Mouse (Mus musculus): ENCODE data around the gene Abcc5. TPM values are rescaled to one million over a fixed set of nuclear protein-coding genes. Genes with fewer than 3 reads are reported as not detected.
"Not testable (repeated sequence)": the region's sequence is repeated elsewhere in the genome, so short reads cannot be mapped to it uniquely, and the experiment has no call there.

Abcc5 gene
- polyA plus RNA-seq, 2 experiments: 14.5 to 22.8 TPM

DNA sequence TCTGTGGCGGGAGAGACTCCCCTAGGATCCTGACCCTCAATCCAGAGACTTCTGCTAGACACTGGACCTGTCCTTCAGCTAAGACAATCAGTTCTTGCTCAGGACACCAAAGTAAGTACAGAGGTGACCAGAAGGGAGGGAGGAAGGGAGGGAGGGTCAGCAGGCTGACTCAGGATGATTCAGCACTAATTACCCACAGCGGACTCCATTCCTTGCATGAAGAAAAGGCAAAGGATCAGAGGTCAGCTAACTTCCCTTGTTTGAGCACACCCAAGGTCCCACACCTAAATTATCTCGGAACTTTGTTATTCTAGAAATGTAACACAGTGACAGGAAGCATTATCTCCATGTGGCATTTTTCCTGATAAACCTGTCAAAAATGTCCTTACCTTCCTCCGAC is 54.5 kb downstream of the Abcc5 start:
- DNase-seq (ENCODE audit: low read depth in 3 of 3, low spot score in 3 of 3) (peak in 1 of 3 experiments; percentile 14), ATAC-seq (ENCODE audit: insufficient read depth) (peak; percentile 31; the same call in 1 of the 2 replicates)
- H3K4me2 ChIP-seq (ENCODE audit: low read depth): no peak overlapping the region
- H3K27ac ChIP-seq: no peak overlapping the region
- no peaks in the 10 kb centered on the region for H3K27me3 ChIP-seq (ENCODE audit: control insufficient read depth, insufficient read depth, low read length)
- H3K9me3 ChIP-seq (ENCODE audit: control insufficient read depth, low read length): no peaks in the 10 kb centered on the region
- peaks cover 15% of the 10 kb centered on the region for H3K36me3 ChIP-seq (replicated peaks; ENCODE audit: control insufficient read depth, insufficient read depth, low read depth)
- no peak overlapping the region for H3K4me3 ChIP-seq (ENCODE audit: insufficient read depth in 1 of 2, low read depth in 2 of 2, low read length in 2 of 2)
- H3K4me1 ChIP-seq (replicated peaks; ENCODE audit: control insufficient read depth in 2 of 2, insufficient read depth in 2 of 2, low read length in 1 of 2): peaks cover 0 to 6% of the 10 kb centered on the region in 2 experiments; a peak in 2 of 4 replicates
- no peak overlapping the region for H3K9ac ChIP-seq (replicated peaks)
- 46% methylated on average over 4 of the region's 4 CpGs for WGBS (ENCODE audit: insufficient replicate concordance)
- no peak for TF ChIP-seq CTCF (IDR thresholded peaks at IDR 0.05; ENCODE audit: low read depth)
- no peak for TF ChIP-seq EP300 (IDR thresholded peaks at IDR 0.05; ENCODE audit: low read depth)

GRCm38 (mm10) chr16:20368221-20368620 is 58.0 kb downstream of the Abcc5 start:
- peaks cover 9% of the 10 kb centered on the region for H3K36me3 ChIP-seq (replicated peaks; ENCODE audit: control insufficient read depth, insufficient read depth, low read depth)
- ATAC-seq (ENCODE audit: insufficient read depth): no peak
- H3K4me2 ChIP-seq (ENCODE audit: low read depth): no peak overlapping the region
- WGBS (ENCODE audit: insufficient replicate concordance): 89% methylated on average over 9 of the region's 9 CpGs
- H3K27ac ChIP-seq: no peak overlapping the region
- H3K4me3 ChIP-seq (ENCODE audit: insufficient read depth in 1 of 2, low read depth in 2 of 2, low read length in 2 of 2): no peak overlapping the region
- H3K9ac ChIP-seq (replicated peaks): no peak overlapping the region
- no peaks in the 10 kb centered on the region for H3K9me3 ChIP-seq (ENCODE audit: control insufficient read depth, low read length)
- H3K4me1 ChIP-seq (replicated peaks; ENCODE audit: control insufficient read depth in 2 of 2, insufficient read depth in 2 of 2, low read length in 1 of 2): peaks cover 0 to 6% of the 10 kb centered on the region in 2 experiments; a peak in 2 of 4 replicates
- DNase-seq (ENCODE audit: low read depth in 3 of 3, low spot score in 3 of 3): no peak
- TF ChIP-seq CTCF (IDR thresholded peaks at IDR 0.05; ENCODE audit: low read depth) (no peak), EP300 (IDR thresholded peaks at IDR 0.05; ENCODE audit: low read depth) (no peak)
- no peaks in the 10 kb centered on the region for H3K27me3 ChIP-seq (ENCODE audit: control insufficient read depth, insufficient read depth, low read length)

DNA sequence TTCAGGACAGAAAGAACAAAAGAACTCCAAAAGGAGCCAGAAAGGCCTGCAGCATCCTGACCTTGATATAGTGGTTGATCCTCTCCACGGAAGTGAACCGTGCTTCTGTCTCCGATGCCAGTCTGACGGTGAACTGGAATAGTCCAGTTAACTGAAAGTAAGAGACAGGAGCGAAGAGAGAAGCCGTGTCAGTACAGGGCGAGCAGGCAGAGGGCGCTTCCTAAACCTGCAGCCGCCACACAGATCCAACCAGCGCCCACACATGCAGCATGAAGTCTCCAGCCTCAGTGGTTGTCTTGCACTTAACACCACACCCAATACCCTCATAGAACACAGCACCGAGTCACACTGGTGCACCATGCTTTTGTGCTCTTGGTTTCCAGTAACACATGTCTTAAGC is 64.1 kb downstream of the Abcc5 start:
- no peak overlapping the region for H3K27ac ChIP-seq
- TF ChIP-seq EP300 (IDR thresholded peaks at IDR 0.05; ENCODE audit: low read depth) (no peak), CTCF (IDR thresholded peaks at IDR 0.05; ENCODE audit: low read depth) (peak; percentile 22; the same call in 1 of the 2 replicates)
- DNase-seq (ENCODE audit: low read depth in 3 of 3, low spot score in 3 of 3): no peak
- ATAC-seq (ENCODE audit: insufficient read depth): no peak
- peaks cover 2% of the 10 kb centered on the region for H3K36me3 ChIP-seq (replicated peaks; ENCODE audit: control insufficient read depth, insufficient read depth, low read depth)
- no peaks in the 10 kb centered on the region; a peak in 1 of 4 replicates for H3K4me1 ChIP-seq (replicated peaks; ENCODE audit: control insufficient read depth in 2 of 2, insufficient read depth in 2 of 2, low read length in 1 of 2)
- 79% methylated on average over 11 of the region's 11 CpGs for WGBS (ENCODE audit: insufficient replicate concordance)
- H3K9ac ChIP-seq (replicated peaks): no peak overlapping the region
- no peaks in the 10 kb centered on the region for H3K27me3 ChIP-seq (ENCODE audit: control insufficient read depth, insufficient read depth, low read length)
- no peak overlapping the region for H3K4me2 ChIP-seq (ENCODE audit: low read depth)
- H3K4me3 ChIP-seq (ENCODE audit: insufficient read depth in 1 of 2, low read depth in 2 of 2, low read length in 2 of 2): no peak overlapping the region
- H3K9me3 ChIP-seq (ENCODE audit: control insufficient read depth, low read length): no peaks in the 10 kb centered on the region

- H3K27me3 ChIP-seq (ENCODE audit: control insufficient read depth, insufficient read depth, low read length); DNase-seq (ENCODE audit: low read depth in 3 of 3, low spot score in 3 of 3); H3K27ac ChIP-seq; H3K4me3 ChIP-seq (ENCODE audit: insufficient read depth in 1 of 2, low read depth in 2 of 2, low read length in 2 of 2); ATAC-seq (ENCODE audit: insufficient read depth); H3K4me2 ChIP-seq (ENCODE audit: low read depth); H3K4me1 ChIP-seq (replicated peaks; ENCODE audit: control insufficient read depth in 2 of 2, insufficient read depth in 2 of 2, low read length in 1 of 2); H3K9ac ChIP-seq (replicated peaks); H3K36me3 ChIP-seq (replicated peaks; ENCODE audit: control insufficient read depth, insufficient read depth, low read depth); H3K9me3 ChIP-seq (ENCODE audit: control insufficient read depth, low read length): not testable (repeated sequence)
- 56% methylated on average over 3 of the region's 3 CpGs for WGBS (ENCODE audit: insufficient replicate concordance)
Observed at GRCm38 (mm10) chr16:20361496-20361895, 64.7 kb downstream of the Abcc5 start.

DNA sequence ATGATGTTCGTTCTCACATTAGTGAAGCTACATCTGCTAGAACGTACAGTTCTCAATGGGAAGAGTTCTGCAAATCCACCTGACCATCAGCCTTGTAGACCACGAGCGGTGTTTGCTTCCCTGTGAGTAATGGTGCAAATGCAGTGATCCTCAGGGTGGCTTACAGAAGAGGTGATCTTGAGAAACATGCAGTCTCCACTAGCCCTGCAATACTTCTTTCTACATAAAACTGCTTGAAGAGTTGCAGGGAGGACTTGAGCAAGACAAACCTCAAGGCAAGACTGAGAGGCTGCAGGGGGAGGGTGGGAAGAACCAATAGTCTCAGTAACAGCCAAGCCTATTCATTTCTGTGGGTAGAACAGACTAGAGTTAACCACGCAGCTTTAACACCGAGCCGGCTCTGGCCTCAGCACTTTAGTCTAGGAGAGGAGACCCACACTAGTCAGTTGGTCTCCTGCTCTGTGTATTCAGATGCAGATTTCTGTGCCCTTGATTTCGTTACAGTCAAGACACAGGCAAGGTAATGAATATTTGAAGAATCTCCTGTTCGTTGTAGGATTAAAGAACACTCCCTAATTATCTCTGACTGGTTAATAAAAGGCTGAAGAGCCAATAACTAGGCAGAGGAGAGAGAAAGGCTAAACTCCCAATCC is 66.4 kb downstream of the Abcc5 start:
- no peak overlapping the region for H3K27ac ChIP-seq
- H3K4me2 ChIP-seq (ENCODE audit: low read depth): no peak overlapping the region
- H3K4me3 ChIP-seq (ENCODE audit: insufficient read depth in 1 of 2, low read depth in 2 of 2, low read length in 2 of 2): no peak overlapping the region
- ATAC-seq (ENCODE audit: insufficient read depth) (no peak), DNase-seq (ENCODE audit: low read depth in 3 of 3, low spot score in 3 of 3) (no peak)
- H3K27me3 ChIP-seq (ENCODE audit: control insufficient read depth, insufficient read depth, low read length): no peaks in the 10 kb centered on the region
- TF ChIP-seq CTCF (IDR thresholded peaks at IDR 0.05; ENCODE audit: low read depth) (no peak), EP300 (IDR thresholded peaks at IDR 0.05; ENCODE audit: low read depth) (no peak)
- 79% methylated on average over 9 of the region's 9 CpGs for WGBS (ENCODE audit: insufficient replicate concordance)
- H3K9me3 ChIP-seq (ENCODE audit: control insufficient read depth, low read length): no peaks in the 10 kb centered on the region
- peaks cover 9% of the 10 kb centered on the region for H3K36me3 ChIP-seq (replicated peaks; ENCODE audit: control insufficient read depth, insufficient read depth, low read depth)
- H3K9ac ChIP-seq (replicated peaks): no peak overlapping the region
- H3K4me1 ChIP-seq (replicated peaks; ENCODE audit: control insufficient read depth in 2 of 2, insufficient read depth in 2 of 2, low read length in 1 of 2): no peaks in the 10 kb centered on the region; a peak in 1 of 4 replicates
